Mouse (Mus musculus) myocyte (in vitro differentiated cells): ENCODE data around the gene Mak. TPM values are rescaled to one million over a fixed set of nuclear protein-coding genes. Genes with fewer than 3 reads are reported as not detected.

Experiments
- H3K27me3 ChIP-seq: one replicate; pipeline ENCODE4 v1.6.1; 2011; ENCODE audit not compliant: control insufficient read depth, insufficient read depth, insufficient read length
- H3K36me3 ChIP-seq: one replicate; pipeline ENCODE4 v1.6.1; 2011; ENCODE audit not compliant: control insufficient read depth, insufficient read depth
- H3K4me2 ChIP-seq: one replicate; pipeline ENCODE4 v1.6.1; 2011; ENCODE audit warnings: low read depth, control low read depth
- H3K4me3 ChIP-seq: one replicate; pipeline ENCODE4 v1.5.1; 2011; ENCODE audit warnings: mild to moderate bottlenecking, control low read depth, moderate library complexity
- H3K79me2 ChIP-seq: one replicate; pipeline ENCODE4 v1.6.1; 2011; ENCODE audit not compliant: control insufficient read depth, insufficient read depth
- H3ac ChIP-seq: one replicate; pipeline ENCODE4 v1.6.1; 2011; ENCODE audit not compliant: control insufficient read depth, insufficient read length
- CEBPB ChIP-seq: IDR thresholded peaks from 2 replicates; pipeline ENCODE4 v1.6.1; 2011; ENCODE audit warnings: mild to moderate bottlenecking, moderate library complexity; ENCODE audit not compliant: poor library complexity, insufficient read depth, severe bottlenecking
- E2F4 ChIP-seq: IDR thresholded peaks from one replicate; pipeline ENCODE4 v1.6.1; 2011; ENCODE audit warnings: mild to moderate bottlenecking, control low read depth, moderate library complexity; ENCODE audit not compliant: insufficient read depth
- MAX ChIP-seq: IDR thresholded peaks from one replicate; pipeline ENCODE4 v1.6.1; 2011; ENCODE audit warnings: low read depth, mild to moderate bottlenecking, control low read depth
- MYOD1 ChIP-seq, 3 experiments: IDR thresholded peaks; one replicate each; pipeline ENCODE4 v1.6.1; 2011; ENCODE audit warnings: control low read depth in 2 of 3, low read depth in 2 of 3, mild to moderate bottlenecking in 2 of 3, moderate library complexity in 1 of 3; ENCODE audit not compliant: insufficient read length in 2 of 3, control insufficient read depth in 1 of 3
- MYOG ChIP-seq, 3 experiments: IDR thresholded peaks; one replicate each; pipeline ENCODE4 v1.6.1; 2011; ENCODE audit warnings: control low read depth in 2 of 3, low read depth in 2 of 3, mild to moderate bottlenecking in 2 of 3; ENCODE audit not compliant: insufficient read length in 2 of 3, control insufficient read depth in 1 of 3, insufficient read depth in 1 of 3
- POLR2A ChIP-seq: IDR thresholded peaks from one replicate; pipeline ENCODE4 v1.6.1; 2011; ENCODE audit warnings: low read depth, mild to moderate bottlenecking, control low read depth, moderate library complexity; ENCODE audit not compliant: insufficient read length
- POLR2AphosphoS2 ChIP-seq: IDR thresholded peaks from one replicate; pipeline ENCODE4 v1.6.1; 2011; ENCODE audit warnings: low read depth, control low read depth; ENCODE audit not compliant: insufficient read length
- REST ChIP-seq: IDR thresholded peaks from one replicate; pipeline ENCODE4 v1.6.1; 2011; ENCODE audit warnings: mild to moderate bottlenecking, control low read depth, moderate library complexity; ENCODE audit not compliant: insufficient read depth, insufficient read length
- SRF ChIP-seq: IDR thresholded peaks from one replicate; pipeline ENCODE4 v1.6.1; 2011; ENCODE audit warnings: low read depth; ENCODE audit not compliant: control insufficient read depth, insufficient read length
- TCF12 ChIP-seq: IDR thresholded peaks from one replicate; pipeline ENCODE4 v1.6.1; 2011; ENCODE audit warnings: mild to moderate bottlenecking, control low read depth; ENCODE audit not compliant: poor library complexity, insufficient read depth, severe bottlenecking
- TCF3 ChIP-seq: IDR thresholded peaks from one replicate; pipeline ENCODE4 v1.6.1; 2011; ENCODE audit warnings: low read depth, control low read depth; ENCODE audit not compliant: insufficient read length
- USF1 ChIP-seq: IDR thresholded peaks from one replicate; pipeline ENCODE4 v1.6.1; 2011; ENCODE audit warnings: low read depth, mild to moderate bottlenecking, control low read depth, moderate library complexity
- polyA plus RNA-seq: library from polyadenylated mRNA; unstranded; fragments of >200 nt; fragmentation: generic; extraction: Trizol; gene quantifications from one replicate; pipeline ENCODE4 v1.2.1, GENCODE M21; 2012; ENCODE audit warnings: missing spikeins

Mak gene
- polyA plus RNA-seq, 1 experiment: 0.01 TPM

DNA sequence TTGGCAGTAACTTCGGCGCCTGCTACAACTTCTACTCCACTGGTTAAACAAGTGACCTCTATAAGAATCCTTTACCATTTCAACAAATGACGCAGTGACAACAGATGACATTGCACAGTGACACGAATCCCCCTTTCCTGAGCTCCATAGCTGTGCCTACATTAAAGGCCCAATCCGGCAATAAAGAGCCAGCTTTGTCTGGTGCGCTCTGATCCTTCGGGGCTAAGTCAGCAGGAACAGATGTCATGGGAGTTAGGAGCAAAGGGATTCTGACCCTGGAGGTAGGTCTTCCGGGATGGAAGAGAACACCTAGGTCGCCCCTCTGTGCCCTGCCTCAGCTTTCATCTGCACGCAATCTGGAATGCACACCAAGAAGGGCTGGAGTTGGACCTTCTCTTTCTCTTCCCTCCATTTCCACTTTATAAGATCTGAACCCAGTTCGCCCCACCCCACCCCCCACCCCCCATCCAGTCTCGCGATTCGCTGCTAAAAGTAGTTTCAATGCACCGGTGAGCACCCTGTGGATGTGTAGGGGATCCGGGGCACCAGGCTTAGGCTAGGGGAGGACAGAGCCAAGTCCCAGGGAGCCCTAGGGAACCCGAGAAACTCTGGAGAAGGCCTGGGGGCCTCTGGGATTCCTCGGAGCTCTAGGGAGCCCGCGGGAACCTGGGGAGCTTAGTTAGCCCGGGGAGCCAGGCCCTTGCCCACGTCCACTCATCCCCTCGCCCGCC, 651 bp downstream of the Mak start:
- TF ChIP-seq POLR2AphosphoS2: no peak
- no peak for TF ChIP-seq MYOD1 (IDR thresholded peaks at IDR 0.05; ENCODE audit: control insufficient read depth in 1 of 3, insufficient read length in 2 of 3, low read depth in 2 of 3)
- TF ChIP-seq REST: no peak
- no peak for TF ChIP-seq POLR2A
- no peak for TF ChIP-seq USF1
- TF ChIP-seq MYOG (IDR thresholded peaks at IDR 0.05; ENCODE audit: control insufficient read depth in 1 of 3, insufficient read depth in 1 of 3, insufficient read length in 2 of 3, low read depth in 2 of 3): no peak
- TF ChIP-seq TCF12: no peak
- no peak for TF ChIP-seq E2F4
- TF ChIP-seq TCF3: no peak
- no peak for TF ChIP-seq SRF
- no peak for TF ChIP-seq MAX
- no peak for TF ChIP-seq CEBPB
- Histone ChIP-seq H3K4me3 (no peak overlapping the region), H3ac (no peak overlapping the region), H3K27me3 (peaks cover 41% of the 10 kb centered on the region), H3K4me2 (no peak overlapping the region), H3K79me2 (no peaks in the 10 kb centered on the region), H3K36me3 (no peaks in the 10 kb centered on the region)

- no peak overlapping the region for H3K4me3 ChIP-seq
- H3K36me3 ChIP-seq: no peaks in the 10 kb centered on the region
- TF ChIP-seq E2F4 (no peak), SRF (no peak), MYOG (IDR thresholded peaks at IDR 0.05; ENCODE audit: control insufficient read depth in 1 of 3, insufficient read depth in 1 of 3, insufficient read length in 2 of 3, low read depth in 2 of 3) (no peak), TCF12 (no peak), REST (no peak), USF1 (no peak), CEBPB (no peak)
- H3K4me2 ChIP-seq: no peak overlapping the region
- H3K27me3 ChIP-seq: peaks cover 41% of the 10 kb centered on the region
- H3K79me2 ChIP-seq: no peaks in the 10 kb centered on the region
- no peak overlapping the region for H3ac ChIP-seq
Observed at GRCm38 (mm10) chr13:41077921-41078320, 1.6 kb downstream of the Mak start.

DNA sequence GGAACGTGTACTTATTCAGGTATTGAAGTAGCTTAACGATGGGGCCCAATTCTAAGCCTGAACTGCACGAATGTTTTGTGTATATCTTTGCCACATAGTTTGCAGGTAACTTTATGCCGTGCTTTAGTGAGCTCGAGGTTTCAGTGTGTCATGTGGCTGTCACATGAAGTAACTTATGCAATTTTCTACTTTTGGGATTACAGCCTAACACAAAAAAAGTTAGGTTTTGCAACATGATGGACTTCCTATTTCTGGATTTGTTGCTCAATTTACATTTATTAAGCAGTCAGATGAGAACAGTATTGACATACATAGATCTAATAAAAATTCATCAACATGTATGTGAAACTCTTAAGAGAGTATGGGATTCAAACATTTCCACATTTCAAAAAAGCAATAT, 5.7 kb downstream of the Mak start:
- H3ac ChIP-seq: no peak overlapping the region
- no peaks in the 10 kb centered on the region for H3K36me3 ChIP-seq
- H3K4me3 ChIP-seq: no peak overlapping the region
- H3K27me3 ChIP-seq: peaks cover 43% of the 10 kb centered on the region
- no peak overlapping the region for H3K4me2 ChIP-seq
- no peak for TF ChIP-seq POLR2AphosphoS2
- no peak for TF ChIP-seq REST
- no peak for TF ChIP-seq CEBPB
- no peak for TF ChIP-seq MAX
- no peak for TF ChIP-seq POLR2A
- TF ChIP-seq E2F4: no peak
- no peak for TF ChIP-seq TCF12
- TF ChIP-seq USF1: no peak
- no peak for TF ChIP-seq SRF
- no peak for TF ChIP-seq TCF3
- no peak for TF ChIP-seq MYOG (IDR thresholded peaks at IDR 0.05; ENCODE audit: control insufficient read depth in 1 of 3, insufficient read depth in 1 of 3, insufficient read length in 2 of 3, low read depth in 2 of 3)
- no peak for TF ChIP-seq MYOD1 (IDR thresholded peaks at IDR 0.05; ENCODE audit: control insufficient read depth in 1 of 3, insufficient read length in 2 of 3, low read depth in 2 of 3)
- H3K79me2 ChIP-seq: no peaks in the 10 kb centered on the region

GRCm38 (mm10) chr13:41071617-41072016, 7.9 kb downstream of the Mak start:
- no peak overlapping the region for H3K4me2 ChIP-seq
- no peaks in the 10 kb centered on the region for H3K36me3 ChIP-seq
- H3K27me3 ChIP-seq: peaks cover 27% of the 10 kb centered on the region
- H3K4me3 ChIP-seq: no peak overlapping the region
- no peaks in the 10 kb centered on the region for H3K79me2 ChIP-seq
- H3ac ChIP-seq: no peak overlapping the region
- no peak for TF ChIP-seq CEBPB
- TF ChIP-seq POLR2A: no peak
- no peak for TF ChIP-seq MAX
- TF ChIP-seq E2F4: no peak
- no peak for TF ChIP-seq MYOD1 (IDR thresholded peaks at IDR 0.05; ENCODE audit: control insufficient read depth in 1 of 3, insufficient read length in 2 of 3, low read depth in 2 of 3)
- TF ChIP-seq TCF3: no peak
- no peak for TF ChIP-seq REST
- no peak for TF ChIP-seq SRF

- no peak overlapping the region for H3ac ChIP-seq
- peaks cover 12% of the 10 kb centered on the region for H3K27me3 ChIP-seq
- H3K4me2 ChIP-seq: no peak overlapping the region
- no peaks in the 10 kb centered on the region for H3K79me2 ChIP-seq
- no peak overlapping the region for H3K4me3 ChIP-seq
- TF ChIP-seq TCF12 (no peak), POLR2A (no peak), E2F4 (no peak), MYOG (IDR thresholded peaks at IDR 0.05; ENCODE audit: control insufficient read depth in 1 of 3, insufficient read depth in 1 of 3, insufficient read length in 2 of 3, low read depth in 2 of 3) (no peak), USF1 (no peak), SRF (no peak), CEBPB (no peak), TCF3 (no peak), POLR2AphosphoS2 (no peak), MAX (no peak), REST (no peak), MYOD1 (IDR thresholded peaks at IDR 0.05; ENCODE audit: control insufficient read depth in 1 of 3, insufficient read length in 2 of 3, low read depth in 2 of 3) (no peak)
- H3K36me3 ChIP-seq: no peaks in the 10 kb centered on the region
Observed at GRCm38 (mm10) chr13:41067618-41068017, 11.9 kb downstream of the Mak start.
